Mouse (Mus musculus): ENCODE data around the gene Bcl2l13.

DNA sequence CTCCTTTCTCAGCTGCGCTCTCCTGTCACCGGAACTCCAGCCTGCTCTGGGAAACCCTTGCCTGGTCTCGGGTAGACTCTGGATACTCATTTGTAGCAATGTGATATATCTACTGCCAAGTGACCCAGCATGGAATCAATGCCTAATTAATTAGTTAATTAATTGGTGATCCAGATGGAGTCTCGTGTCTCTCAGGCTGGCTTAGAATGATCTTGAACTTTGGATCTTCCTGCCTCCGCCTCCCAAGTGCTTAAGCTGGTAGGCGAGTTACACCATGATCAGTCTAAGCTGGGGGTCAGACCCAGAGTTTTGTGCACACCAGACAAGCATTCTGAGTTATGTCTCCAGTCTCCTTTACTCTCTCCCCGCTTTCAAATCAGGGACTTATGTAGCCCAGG lies 105.1 kb downstream of the Bcl2l13 start:
- no peak for TF ChIP-seq EP300 (IDR thresholded peaks at IDR 0.05)
- no peak for TF ChIP-seq CTCF (IDR thresholded peaks at IDR 0.05)
